Mouse (Mus musculus) spleen, adult 2 months (tissue): ENCODE data around the gene Ggt1.

ENCODE experiments used
- CTCF ChIP-seq: fragments of 200-500 bp; IDR thresholded peaks from 2 replicates; pipeline ENCODE4 v1.5.1; 2011; ENCODE audit warnings: mild to moderate bottlenecking, inconsistent platforms; ENCODE audit not compliant: insufficient read depth, insufficient read length, insufficient replicate concordance; ENCODE audit errors: extremely low read depth
- POLR2A ChIP-seq: fragments of 200-500 bp; IDR thresholded peaks from 2 replicates; pipeline ENCODE4 v1.6.1; 2011; ENCODE audit warnings: low read depth, low read length, inconsistent platforms

DNA sequence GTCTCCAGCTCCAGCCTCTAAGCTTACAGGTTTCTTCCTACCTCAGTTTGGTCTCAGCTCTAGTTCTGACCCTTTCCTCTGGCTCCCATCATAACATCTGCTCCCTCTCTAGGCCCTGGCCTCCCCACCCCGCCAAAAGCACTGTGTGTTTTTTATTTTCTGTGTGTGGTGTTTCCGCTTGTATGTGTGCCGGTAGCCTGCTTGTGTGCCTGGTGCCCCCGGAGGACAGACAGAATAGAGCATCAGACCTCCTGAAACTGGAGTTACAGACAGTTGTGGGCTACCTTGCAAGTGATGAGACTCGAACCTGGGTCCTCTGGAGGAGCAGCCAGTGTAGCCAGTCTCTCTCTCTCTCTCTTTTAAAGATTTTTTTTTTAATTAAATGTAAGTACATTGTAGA is 4.9 kb downstream of the Ggt1 start:
- no peak for TF ChIP-seq CTCF
- no peak for TF ChIP-seq POLR2A
